Mouse (Mus musculus) embryonic facial prominence, embryonic 11.5 days (tissue): Measurements from ENCODE around the gene Mkrn2. TPM values are rescaled to one million over a fixed set of nuclear protein-coding genes. Genes with fewer than 3 reads are reported as not detected.

ENCODE experiments used
- ATAC-seq: fragments of 200-750 bp; cut with Nextera tagmentation; replicated peaks from 2 replicates; pipeline ENCODE4 v1.8.0; 2017; ENCODE audit warnings: low read depth; ENCODE audit not compliant: insufficient number of reproducible peaks, low FRiP score, low TSS enrichment
- DNase-seq: peaks from one replicate; pipeline ENCODE4 v3.0.0-alpha.2; 2015; ENCODE audit warnings: low spot score
- H3K27ac ChIP-seq: fragments of 300-500 bp; sonication (generic); replicated peaks from 2 replicates; pipeline ENCODE4 v1.5.1; 2014; ENCODE audit warnings: mild to moderate bottlenecking, low read depth, low read length, control low read depth
- H3K27me3 ChIP-seq: fragments of 300-500 bp; sonication (generic); 2 replicates; pipeline ENCODE4 v1.6.1; 2014; ENCODE audit warnings: mild to moderate bottlenecking, low read length, moderate library complexity, mixed read lengths; ENCODE audit not compliant: control insufficient read depth, insufficient read depth
- H3K36me3 ChIP-seq: fragments of 300-500 bp; sonication (generic); replicated peaks from 2 replicates; pipeline ENCODE4 v1.6.1; 2014; ENCODE audit warnings: low read depth, mild to moderate bottlenecking, low read length, moderate library complexity, mixed read lengths; ENCODE audit not compliant: control insufficient read depth, insufficient read depth
- H3K4me1 ChIP-seq: fragments of 300-500 bp; sonication (generic); 2 replicates; pipeline ENCODE4 v1.6.1; 2014; ENCODE audit warnings: low read length, mixed read lengths; ENCODE audit not compliant: control insufficient read depth, insufficient read depth
- H3K4me2 ChIP-seq: fragments of 300-500 bp; sonication (generic); 2 replicates; pipeline ENCODE4 v1.6.1; 2014; ENCODE audit warnings: low read depth, mild to moderate bottlenecking, control low read depth, low read length, moderate library complexity
- H3K4me3 ChIP-seq: fragments of 300-500 bp; sonication (generic); 2 replicates; pipeline ENCODE4 v1.5.1; 2014; ENCODE audit warnings: low read depth, low read length, control low read depth
- H3K9ac ChIP-seq: fragments of 300-500 bp; sonication (generic); replicated peaks from 2 replicates; pipeline ENCODE4 v1.6.1; 2014; ENCODE audit warnings: mild to moderate bottlenecking, control low read depth, low read length
- H3K9me3 ChIP-seq: fragments of 300-500 bp; sonication (generic); replicated peaks from 2 replicates; pipeline ENCODE4 v1.6.1; 2016; ENCODE audit warnings: mild to moderate bottlenecking, low read length, inconsistent platforms, mixed read lengths; ENCODE audit not compliant: control insufficient read depth
- WGBS: fragments of 180-500 bp; shearing (Covaris S2); extraction: QIAGEN DNeasy Blood & Tissue Kit; methylation state at CpG from one replicate; pipeline ENCODE4 v1.1.7; 2014; 5-methylcytosine and 5-hydroxymethylcytosine counted together
- polyA plus RNA-seq: library from polyadenylated mRNA; unstranded; fragments of >200 nt; fragmentation: Nextera tagmentation; extraction: Ambion mirVana; gene quantifications from 2 replicates; pipeline ENCODE4 v1.2.1, GENCODE M21; 2014

Mkrn2 gene
- polyA plus RNA-seq, result 28.1 and 28.5 TPM in 2 replicates

DNA sequence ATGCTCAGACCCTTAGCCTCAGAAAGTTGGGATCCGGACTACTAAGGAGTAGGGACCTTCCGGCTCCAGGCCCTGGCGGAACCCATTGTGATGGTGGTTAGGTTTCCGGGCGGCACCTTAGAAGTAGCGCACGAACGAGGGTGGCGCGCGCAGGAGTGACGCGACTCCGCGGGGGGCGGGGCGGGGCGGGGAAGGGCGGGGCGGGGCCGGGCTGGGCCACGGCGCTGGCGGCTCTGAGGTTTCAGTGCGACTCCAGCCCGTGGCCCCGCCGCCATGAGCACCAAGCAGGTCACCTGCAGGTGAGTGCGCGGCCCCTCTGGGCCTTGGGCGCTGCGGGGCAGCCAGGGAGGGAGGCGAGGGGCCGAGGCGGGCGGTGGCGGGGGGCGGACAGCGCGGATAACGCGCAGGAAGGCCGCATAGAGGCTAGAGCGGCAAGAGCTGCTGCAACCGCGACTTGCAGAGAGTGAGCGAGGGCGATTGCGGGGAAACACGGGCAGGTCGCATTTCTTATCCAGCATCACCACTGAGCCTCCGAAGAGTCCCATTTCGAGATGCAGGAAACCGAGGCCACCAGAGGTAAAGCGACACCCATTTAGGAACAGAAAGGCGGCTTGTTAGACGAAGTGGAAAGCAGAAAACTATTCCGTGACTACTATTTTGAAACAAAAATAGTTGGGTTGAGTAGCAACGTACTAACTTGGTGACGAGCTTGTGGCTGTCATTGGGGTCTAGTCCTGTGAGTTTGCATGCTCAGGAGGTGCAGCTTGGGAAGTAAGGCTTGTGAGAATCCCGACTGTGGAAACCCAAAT lies at the start of gene Mkrn2:
Gene Mkrn2 (plus strand): TSS at position 188 of the 809 bp plus-strand sequence.
- WGBS, result under 1% methylated on average over 61 of the region's 61 CpGs
- H3K9me3 ChIP-seq, result no peaks in the 10 kb centered on the region
- ATAC-seq, result peak; percentile 93
- peak within 1 kb of the TSS; percentile 73 for H3K9ac ChIP-seq
- no peaks in the 10 kb centered on the region for H3K27me3 ChIP-seq
- peak within 1 kb of the TSS; percentile 58 for H3K4me3 ChIP-seq
- no peaks in the 10 kb centered on the region for H3K36me3 ChIP-seq
- no peak within 1 kb of the TSS for H3K27ac ChIP-seq
- DNase-seq, result peak; percentile 89
- no peaks in the 10 kb centered on the region for H3K4me1 ChIP-seq
- H3K4me2 ChIP-seq, result peak within 1 kb of the TSS; percentile 45

DNA sequence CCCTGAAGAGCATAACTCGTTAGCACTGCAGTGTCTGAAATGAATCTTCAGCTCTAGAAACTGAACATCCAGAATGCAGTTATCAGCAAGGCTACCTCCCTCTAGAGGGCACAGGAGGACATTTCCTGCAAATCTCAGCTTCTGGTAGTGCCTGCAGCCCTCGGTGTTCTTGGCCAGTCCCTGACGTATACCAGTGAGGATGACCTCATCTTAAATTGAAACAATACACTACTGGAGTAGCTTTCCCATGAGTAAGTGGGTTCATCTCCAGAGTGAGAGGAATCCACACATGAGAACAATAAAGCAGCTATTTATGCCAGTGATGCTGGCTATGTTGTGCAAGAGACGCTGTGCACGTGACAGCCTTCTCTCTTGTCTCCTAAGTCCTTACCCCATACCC lies 46.2 kb upstream of the Mkrn2 start:
- Histone ChIP-seq H3K4me3 (no peak overlapping the region), H3K27me3 (no peaks in the 10 kb centered on the region), H3K4me1 (no peaks in the 10 kb centered on the region), H3K9me3 (no peaks in the 10 kb centered on the region), H3K4me2 (no peak overlapping the region), H3K9ac (no peak overlapping the region), H3K36me3 (no peaks in the 10 kb centered on the region; the same call in 1 of the 2 replicates), H3K27ac (no peak overlapping the region)
- 87% methylated on average over 5 of the region's 5 CpGs for WGBS
- ATAC-seq, result no peak
- DNase-seq, result no peak

DNA sequence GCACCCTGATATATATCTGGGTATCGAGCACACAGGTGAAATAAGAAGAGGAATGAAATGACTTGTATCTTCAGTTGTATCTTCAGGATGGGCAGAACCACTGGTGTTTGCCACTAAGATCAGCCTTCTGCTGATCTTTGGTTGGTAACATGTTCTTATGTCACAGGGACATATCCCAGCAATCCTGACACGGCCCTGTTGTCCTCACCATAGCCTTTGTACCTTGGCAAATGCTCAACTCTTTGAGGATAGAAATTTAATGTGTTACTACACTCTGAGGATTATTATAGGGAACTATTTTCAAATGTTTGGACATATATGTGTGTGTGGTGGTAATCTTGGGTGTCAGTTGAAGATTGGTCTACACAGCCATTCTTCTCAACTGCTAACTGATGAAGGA lies 43.5 kb upstream of the Mkrn2 start:
- H3K9me3 ChIP-seq, result no peaks in the 10 kb centered on the region
- no peaks in the 10 kb centered on the region for H3K27me3 ChIP-seq
- H3K9ac ChIP-seq, result no peak overlapping the region
- H3K36me3 ChIP-seq, result no peaks in the 10 kb centered on the region
- 94% methylated on average over 2 of the region's 2 CpGs for WGBS
- H3K4me2 ChIP-seq, result no peak overlapping the region
- DNase-seq, result no peak
- ATAC-seq, result no peak
- no peak overlapping the region for H3K4me3 ChIP-seq
- H3K27ac ChIP-seq, result no peak overlapping the region
- H3K4me1 ChIP-seq, result no peaks in the 10 kb centered on the region

DNA sequence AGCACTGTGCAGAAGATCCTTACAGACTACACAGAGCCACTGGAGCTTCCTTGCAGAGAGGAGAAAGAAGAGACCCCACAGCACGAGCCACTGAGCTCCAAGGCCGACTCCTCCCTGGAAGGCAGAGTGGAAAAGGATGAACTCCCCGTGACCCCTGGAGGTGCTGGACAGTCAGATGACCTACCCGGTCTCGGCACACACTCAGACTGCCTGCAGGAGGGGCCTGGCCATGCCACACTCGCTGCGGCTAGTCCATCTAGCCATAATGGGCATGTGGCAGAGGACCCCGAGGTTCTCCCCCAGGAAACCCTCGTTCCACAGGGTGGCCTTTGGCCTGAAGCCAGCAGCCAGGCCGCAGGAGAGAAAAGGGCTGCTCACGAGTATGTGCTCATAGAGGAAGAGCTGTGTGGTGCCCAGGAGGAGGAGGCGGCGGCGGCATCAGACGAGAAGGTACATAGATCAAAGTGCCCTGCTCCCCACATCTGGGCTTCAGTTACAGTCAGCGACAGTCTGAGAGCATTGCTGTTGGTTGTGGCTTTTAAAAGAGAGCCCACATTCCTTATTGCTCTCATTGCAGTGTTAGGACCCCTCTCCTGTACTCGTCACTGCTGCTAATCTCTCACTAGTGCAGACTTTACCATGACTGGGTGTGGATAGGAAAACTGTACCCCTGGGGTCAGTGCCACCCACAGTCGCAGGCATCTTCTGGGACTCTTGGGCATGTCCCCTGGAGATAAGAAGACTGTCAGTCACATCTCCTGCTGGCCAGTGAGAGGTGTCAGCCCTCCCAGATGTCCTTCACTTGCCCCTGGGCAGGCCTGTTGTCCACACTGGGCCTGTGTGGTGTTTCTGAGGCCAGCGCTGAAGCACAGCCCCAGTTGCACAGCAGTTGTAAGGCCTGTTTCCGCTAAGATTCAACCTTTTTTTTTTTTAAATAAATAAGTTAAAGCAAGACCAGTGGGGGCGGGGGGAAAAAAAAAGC lies 41.8 kb upstream of the Mkrn2 start:
- no peaks in the 10 kb centered on the region for H3K27me3 ChIP-seq
- H3K9ac ChIP-seq, result no peak overlapping the region
- H3K36me3 ChIP-seq, result no peaks in the 10 kb centered on the region
- 84% methylated on average over 21 of the region's 21 CpGs for WGBS
- ATAC-seq (no peak), DNase-seq (no peak)
- no peak overlapping the region for H3K27ac ChIP-seq
- H3K4me2 ChIP-seq, result no peak overlapping the region
- H3K9me3 ChIP-seq, result no peaks in the 10 kb centered on the region
- no peak overlapping the region for H3K4me3 ChIP-seq
- H3K4me1 ChIP-seq, result no peaks in the 10 kb centered on the region

DNA sequence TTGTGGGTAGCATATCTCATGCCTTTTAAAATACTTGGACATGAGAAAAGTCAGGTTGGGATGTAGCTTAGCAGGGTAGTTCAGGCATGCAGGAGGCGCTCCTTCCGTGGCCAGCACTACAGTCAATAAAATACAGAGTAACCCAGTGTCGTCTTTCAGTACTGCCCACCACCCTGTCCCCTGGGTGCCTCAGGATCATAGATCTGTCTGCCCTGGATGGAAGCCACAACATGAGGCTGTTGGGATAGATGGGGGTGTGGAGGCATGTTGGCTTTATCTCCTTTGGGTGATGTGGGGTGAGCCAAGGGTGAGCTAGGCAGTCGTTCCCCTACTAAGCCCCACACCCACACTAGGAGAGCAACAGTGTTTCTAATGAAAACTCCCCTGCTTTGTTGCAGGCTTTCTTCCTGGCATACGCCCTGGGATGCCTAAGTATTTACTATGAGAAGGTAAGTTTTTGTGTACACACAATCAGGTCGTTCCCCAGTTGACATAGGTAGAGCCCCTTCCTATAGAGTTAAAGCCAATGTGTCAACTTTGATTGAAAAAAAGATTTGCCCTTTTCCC lies 36.1 kb upstream of the Mkrn2 start:
- 89% methylated on average over 6 of the region's 6 CpGs for WGBS
- H3K4me2 ChIP-seq, result no peak overlapping the region
- no peak for ATAC-seq
- no peak overlapping the region for H3K27ac ChIP-seq
- no peak overlapping the region for H3K9ac ChIP-seq
- H3K4me1 ChIP-seq, result no peaks in the 10 kb centered on the region
- peaks cover 3% of the 10 kb centered on the region for H3K36me3 ChIP-seq
- DNase-seq, result no peak
- H3K4me3 ChIP-seq, result no peak overlapping the region
- H3K9me3 ChIP-seq, result no peaks in the 10 kb centered on the region
- H3K27me3 ChIP-seq, result no peaks in the 10 kb centered on the region

DNA sequence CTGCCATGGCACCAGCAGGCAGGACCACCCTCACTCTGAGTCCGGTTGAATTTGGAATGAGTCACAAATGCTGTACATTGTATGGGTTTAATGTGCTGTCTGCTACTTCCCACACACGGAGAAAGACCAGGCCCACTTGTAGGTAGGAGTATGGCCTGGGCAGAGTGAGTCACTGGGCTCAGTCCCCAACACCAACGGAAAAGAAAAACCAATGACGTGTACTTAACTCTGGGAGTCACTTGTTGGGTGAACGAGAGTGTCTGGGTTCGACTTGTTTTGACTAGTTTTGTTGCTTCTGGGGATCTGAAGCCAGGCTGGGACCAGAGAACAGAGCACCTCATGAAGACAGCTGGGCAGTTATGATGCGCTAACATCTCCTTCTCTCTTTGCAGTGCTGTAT lies 27.5 kb upstream of the Mkrn2 start:
- Histone ChIP-seq H3K4me1 (no peaks in the 10 kb centered on the region), H3K27ac (no peak overlapping the region), H3K4me2 (no peak overlapping the region), H3K27me3 (no peaks in the 10 kb centered on the region), H3K36me3 (no peaks in the 10 kb centered on the region; the same call in 1 of the 2 replicates), H3K9me3 (no peaks in the 10 kb centered on the region), H3K9ac (no peak overlapping the region), H3K4me3 (no peak overlapping the region)
- WGBS, result 85% methylated on average over 7 of the region's 7 CpGs
- ATAC-seq (no peak), DNase-seq (no peak)

DNA sequence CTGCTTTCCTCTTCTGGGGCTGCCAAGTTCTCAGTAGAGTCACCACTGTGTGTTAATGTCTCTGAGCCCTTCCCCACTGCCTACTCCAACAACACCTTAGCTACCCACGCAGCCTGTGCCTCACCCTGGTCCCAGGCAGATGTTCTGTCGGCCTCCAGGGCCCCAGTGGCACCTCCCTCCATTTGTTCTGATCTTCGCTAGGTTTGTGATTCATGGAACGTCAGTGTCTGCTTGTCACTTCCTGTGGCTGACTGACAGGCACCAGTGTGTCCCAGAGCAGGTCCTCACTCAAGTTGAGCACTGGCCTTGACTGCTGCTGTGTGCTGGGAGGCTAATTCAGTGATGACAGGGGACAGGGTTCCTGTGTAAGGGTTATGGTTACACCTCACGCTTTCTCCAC lies 24.3 kb upstream of the Mkrn2 start:
- Histone ChIP-seq H3K36me3 (no peaks in the 10 kb centered on the region), H3K4me1 (no peaks in the 10 kb centered on the region), H3K4me3 (no peak overlapping the region), H3K9me3 (no peaks in the 10 kb centered on the region), H3K9ac (no peak overlapping the region), H3K27ac (no peak overlapping the region), H3K4me2 (no peak overlapping the region), H3K27me3 (no peaks in the 10 kb centered on the region)
- DNase-seq, result no peak
- no peak for ATAC-seq
- WGBS, result 79% methylated on average over 5 of the region's 5 CpGs
